37 mouse cellular contexts compared by ENCODE assay signal in the genomic region with DNA sequence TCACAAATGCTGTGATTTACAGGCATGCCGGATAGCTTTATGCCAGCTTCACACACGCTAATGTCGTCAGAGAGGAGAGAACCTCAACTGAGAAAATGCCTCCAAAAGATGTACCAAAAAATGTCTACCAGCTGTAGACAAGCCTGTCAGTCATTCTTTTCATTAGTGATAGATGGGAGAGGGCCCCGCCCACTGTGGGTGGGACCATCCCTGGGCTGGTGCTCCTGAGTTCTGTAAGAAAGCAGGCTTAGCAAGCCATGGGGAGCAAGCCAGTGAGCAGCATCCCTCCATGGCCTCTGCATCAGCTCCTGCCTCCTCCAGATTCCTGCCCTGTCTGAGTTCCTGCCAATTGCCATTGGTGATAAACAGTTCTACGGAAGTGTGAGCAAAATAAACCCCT. TPM values are rescaled to one million over a fixed set of nuclear protein-coding genes. Genes with fewer than 3 reads are reported as not detected.
"Had no signal": no experiment of that assay in that cellular context is flagged by ENCODE, and none has a peak within 500 bp of the region (broad histone marks: within the 10 kb centered on the region; RNA-seq: fewer than 3 reads in every experiment).

No protein-coding gene starts in this region.

- H3K9ac ChIP-seq: heart, embryonic 12.5 days; hindbrain, embryonic 12.5 days; hindbrain, embryonic 14.5 days; intestine, embryonic 15.5 days; limb, embryonic 13.5 days; limb, embryonic 15.5 days; liver, embryonic 12.5 days; liver, embryonic 14.5 days had no signal

- H3K36me3 ChIP-seq: heart, embryonic 10.5 days; heart, embryonic 12.5 days; hindbrain, embryonic 10.5 days; hindbrain, embryonic 12.5 days; intestine, embryonic 15.5 days; limb, embryonic 13.5 days; limb, embryonic 15.5 days; liver, embryonic 12.5 days had no signal

- DNase-seq: gastrocnemius, adult 2 months; gastrocnemius, postnatal 10 days; gastrocnemius, postnatal 25 days; heart, adult 18-20 months; heart, postnatal 10 days; heart, postnatal 4 days; kidney, adult 18-20 months; kidney, adult 8-10 months; kidney, postnatal 10 days; kidney, postnatal 4 days; left cerebral cortex, postnatal 4 days had no signal

- H3K4me2 ChIP-seq: heart, embryonic 12.5 days; hindbrain, embryonic 12.5 days; hindbrain, embryonic 14.5 days; intestine, embryonic 15.5 days; limb, embryonic 13.5 days; limb, embryonic 15.5 days; liver, embryonic 12.5 days had no signal

- H3K9me3 ChIP-seq: heart, embryonic 10.5 days; intestine, embryonic 15.5 days; limb, embryonic 15.5 days had no signal

- ATAC-seq: hindbrain, embryonic 16.5 days; inflammation-experienced regulatory T-cells, adult 6 months; intestine, embryonic 15.5 days; intestine, postnatal 0 days; liver, embryonic 12.5 days had no signal

- H3K4me3 ChIP-seq: gastrocnemius, adult 2 months; heart, embryonic 10.5 days; heart, embryonic 12.5 days; hindbrain, embryonic 10.5 days; hindbrain, embryonic 12.5 days; intestine, embryonic 15.5 days; layer of hippocampus, adult 2 months; limb, embryonic 13.5 days; limb, embryonic 15.5 days; liver, embryonic 12.5 days had no signal

- H3K27ac ChIP-seq: gastrocnemius, adult 2 months; heart, embryonic 10.5 days; hindbrain, embryonic 10.5 days; hindbrain, embryonic 12.5 days; hindbrain, embryonic 14.5 days; intestine, embryonic 15.5 days; layer of hippocampus, adult 2 months; limb, embryonic 13.5 days; limb, embryonic 15.5 days; liver, embryonic 12.5 days; liver, embryonic 14.5 days had no signal

RNA-seq across cellular contexts. Expression of a gene that starts 1.6 kb away (rescaled TPM):
- total RNA-seq: gastrocnemius, adult 2 months; gastrocnemius, postnatal 10 days; gastrocnemius, postnatal 25 days; gastrocnemius, postnatal 4 days; granulocyte monocyte progenitor cell, adult 5-6 weeks; heart, adult 18-20 months; heart, adult 8-10 months; heart, postnatal 10 days; heart, postnatal 25 days; heart, postnatal 4 days; left cerebral cortex, postnatal 25 days; liver, adult 2 months had no signal
- polyA plus RNA-seq: heart, embryonic 12.5 days; heart, embryonic 14.5 days; heart, embryonic 16.5 days; inflammation-experienced regulatory T-cells, adult 6 months; intestine, embryonic 15.5 days; intestine, postnatal 0 days; kidney, embryonic 14.5 days; kidney, embryonic 16.5 days; limb, embryonic 11.5 days; limb, embryonic 13.5 days; limb, embryonic 15.5 days; liver, adult 2 months; liver, embryonic 12.5 days; liver, embryonic 14.5 days; liver, embryonic 16.5 days had no signal

RNA-seq across cellular contexts. Expression of a gene that starts 13.0 kb away (rescaled TPM):
- total RNA-seq: gastrocnemius, adult 2 months; gastrocnemius, postnatal 25 days; gastrocnemius, postnatal 4 days; granulocyte monocyte progenitor cell, adult 5-6 weeks; heart, postnatal 25 days had no signal
- polyA plus RNA-seq: heart, embryonic 12.5 days; heart, embryonic 14.5 days had no signal

RNA-seq across cellular contexts. Expression of a gene that starts 46.8 kb away (rescaled TPM):
- total RNA-seq: gastrocnemius, adult 2 months; granulocyte monocyte progenitor cell, adult 5-6 weeks; heart, adult 18-20 months; heart, postnatal 25 days; heart, postnatal 4 days had no signal
